Mouse (Mus musculus): ENCODE results near the gene Abhd13.

DNA sequence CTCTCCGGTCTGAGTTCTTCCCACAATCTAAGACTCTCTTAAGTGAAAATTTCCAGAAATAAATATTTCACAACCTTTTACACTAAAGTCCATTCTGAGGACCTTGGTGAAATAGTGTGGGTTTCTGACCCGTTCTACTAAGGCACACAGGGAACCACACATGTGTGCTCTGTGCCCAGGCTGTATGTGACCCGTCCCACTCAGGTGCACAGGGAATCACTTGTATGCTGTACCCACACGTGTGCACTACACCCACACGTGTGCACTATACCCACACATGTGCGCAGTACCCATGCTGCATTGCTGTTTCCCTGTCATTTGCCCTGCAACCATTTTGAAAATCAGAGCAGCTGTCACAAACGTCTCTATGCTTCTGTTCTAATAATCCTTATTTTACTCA lies 41.9 kb upstream of the Abhd13 start:
- TF ChIP-seq EP300 (IDR thresholded peaks at IDR 0.05; ENCODE audit: insufficient read depth, low read depth, low read length) (no peak), CTCF (IDR thresholded peaks at IDR 0.05; ENCODE audit: low read depth, low read length) (no peak), POLR2A (IDR thresholded peaks at IDR 0.05; ENCODE audit: insufficient read depth, low read length) (no peak)
